Mouse (Mus musculus): Measurements from ENCODE around the gene Glis1. TPM values are rescaled to one million over a fixed set of nuclear protein-coding genes. Genes with fewer than 3 reads are reported as not detected.

Gene Glis1
- total and polyA plus RNA-seq, 2 experiments from 2014 or later: 0.43 to 1.6 TPM

DNA sequence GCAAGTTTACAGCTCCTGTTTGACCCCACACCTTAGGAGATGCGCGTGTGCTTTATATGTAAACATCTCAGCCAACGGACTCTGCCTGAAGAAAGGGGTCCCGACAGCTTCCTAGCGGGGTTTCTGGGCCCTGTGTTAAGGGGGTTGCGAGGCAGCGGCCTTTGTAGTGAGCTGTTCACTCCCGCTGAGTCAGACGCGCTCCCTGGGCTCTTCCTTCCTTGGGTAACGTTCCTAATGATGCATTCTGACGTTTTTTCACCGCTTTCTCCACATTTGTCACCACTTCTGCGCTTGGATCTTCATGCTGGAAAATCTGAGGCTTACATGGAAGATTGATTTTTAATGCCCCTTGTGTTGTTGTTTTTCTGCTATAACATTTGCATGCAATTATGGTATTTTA, 12.7 kb upstream of the Glis1 start:
- Histone ChIP-seq H3K9me3 (ENCODE audit: low read length) (no peaks in the 10 kb centered on the region), H3K4me3 (ENCODE audit: low read depth, low read length) (no peak overlapping the region), H3K36me3 (ENCODE audit: insufficient read depth) (no peaks in the 10 kb centered on the region), H3K4me2 (ENCODE audit: low read depth) (peak overlapping the region; percentile 23; the same call in 1 of the 2 replicates), H3K9ac (no peak overlapping the region), H3K27ac (ENCODE audit: low read depth, low read length) (no peak overlapping the region), H3K27me3 (ENCODE audit: insufficient read depth, low read length) (no peaks in the 10 kb centered on the region), H3K4me1 (ENCODE audit: insufficient read depth) (no peaks in the 10 kb centered on the region)
- no peak for ATAC-seq
- 7% methylated on average over 14 of the region's 14 CpGs for WGBS
- no peak for DNase-seq
- TF ChIP-seq CTCF (IDR thresholded peaks at IDR 0.05; ENCODE audit: low read depth): no peak

DNA sequence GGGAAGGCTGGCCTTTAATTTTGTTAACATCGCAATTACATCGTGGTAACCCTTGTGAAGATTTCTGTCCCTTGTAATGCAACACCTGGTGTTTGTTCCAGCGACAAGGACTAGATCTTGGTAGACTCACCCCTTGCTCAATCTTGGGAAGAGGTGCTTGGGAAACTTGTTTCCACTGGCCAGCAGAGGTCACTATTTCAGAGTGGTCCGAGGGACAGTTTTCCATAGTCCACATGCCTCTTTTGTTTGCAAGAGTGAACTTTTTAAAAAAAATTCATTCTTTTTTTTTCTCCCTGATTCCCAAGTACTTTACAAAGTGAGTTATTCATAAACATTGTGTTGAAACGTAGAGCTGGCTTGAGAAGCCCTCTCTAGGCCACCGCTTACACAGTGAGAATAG, 12.2 kb upstream of the Glis1 start:
- no peak overlapping the region for H3K27ac ChIP-seq (ENCODE audit: low read depth, low read length)
- 22% methylated on average over 6 of the region's 6 CpGs for WGBS
- H3K4me3 ChIP-seq (ENCODE audit: low read depth, low read length): no peak overlapping the region
- no peaks in the 10 kb centered on the region for H3K9me3 ChIP-seq (ENCODE audit: low read length)
- H3K4me1 ChIP-seq (ENCODE audit: insufficient read depth): no peaks in the 10 kb centered on the region
- H3K9ac ChIP-seq: no peak overlapping the region
- peak; percentile 71 for TF ChIP-seq CTCF (IDR thresholded peaks at IDR 0.05; ENCODE audit: low read depth)
- no peaks in the 10 kb centered on the region for H3K27me3 ChIP-seq (ENCODE audit: insufficient read depth, low read length)
- H3K4me2 ChIP-seq (ENCODE audit: low read depth): 0 out of 2 replicates have a peak overlapping the region, but pooled peaks have one; percentile 23
- ATAC-seq (no peak), DNase-seq (peak; percentile 55)
- no peaks in the 10 kb centered on the region for H3K36me3 ChIP-seq (ENCODE audit: insufficient read depth)

DNA sequence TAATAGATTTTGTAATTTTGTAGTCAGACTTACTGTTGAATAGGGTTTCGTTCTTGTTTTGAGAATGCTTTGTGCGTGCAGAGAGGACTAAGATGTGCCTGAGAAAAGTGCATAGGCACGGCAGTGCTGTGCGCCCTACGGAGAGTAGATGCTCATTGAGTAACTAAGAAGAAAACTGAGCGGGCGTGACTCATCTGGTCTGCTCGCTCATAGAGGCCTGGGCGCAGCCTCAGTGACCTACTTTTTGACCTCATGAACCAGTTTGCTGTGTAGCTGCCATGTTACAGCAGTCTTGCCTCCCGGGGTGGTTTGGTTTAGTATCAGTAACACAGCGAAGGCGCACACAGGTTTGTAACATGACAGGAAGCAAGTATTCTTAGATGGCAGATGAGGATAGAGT, 8.8 kb upstream of the Glis1 start:
- DNase-seq: no peak
- WGBS: 96% methylated on average over 12 of the region's 12 CpGs
- TF ChIP-seq CTCF (IDR thresholded peaks at IDR 0.05; ENCODE audit: low read depth): no peak
- Histone ChIP-seq H3K4me2 (ENCODE audit: low read depth) (no peak overlapping the region), H3K27me3 (ENCODE audit: insufficient read depth, low read length) (no peaks in the 10 kb centered on the region), H3K4me1 (ENCODE audit: insufficient read depth) (no peaks in the 10 kb centered on the region), H3K36me3 (ENCODE audit: insufficient read depth) (no peaks in the 10 kb centered on the region), H3K27ac (ENCODE audit: low read depth, low read length) (no peak overlapping the region), H3K4me3 (ENCODE audit: low read depth, low read length) (no peak overlapping the region), H3K9ac (no peak overlapping the region), H3K9me3 (ENCODE audit: low read length) (no peaks in the 10 kb centered on the region)
- ATAC-seq: no peak

DNA sequence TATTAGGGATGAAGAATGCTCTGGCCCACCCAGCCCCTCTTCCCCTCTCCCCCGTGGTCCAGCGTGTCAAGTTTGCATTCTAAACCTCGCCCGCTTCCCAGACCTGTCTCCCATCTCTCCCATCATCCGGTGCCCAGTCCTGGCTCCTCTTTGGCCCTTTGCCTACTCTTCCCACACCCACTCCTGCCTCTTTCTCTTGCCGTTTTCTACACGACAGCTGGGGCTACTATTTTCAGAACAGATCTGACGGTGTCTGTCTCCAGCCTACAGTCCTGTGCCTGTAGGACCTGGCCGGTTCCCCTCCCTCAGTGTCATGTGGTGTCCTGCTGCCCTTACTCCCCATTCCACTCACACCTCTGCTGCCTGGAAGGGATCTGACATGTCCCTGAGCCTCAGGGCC, 7.8 kb upstream of the Glis1 start:
- Histone ChIP-seq H3K36me3 (ENCODE audit: insufficient read depth) (no peaks in the 10 kb centered on the region), H3K27me3 (ENCODE audit: insufficient read depth, low read length) (no peaks in the 10 kb centered on the region), H3K4me2 (ENCODE audit: low read depth) (no peak overlapping the region), H3K9me3 (ENCODE audit: low read length) (no peaks in the 10 kb centered on the region), H3K4me3 (ENCODE audit: low read depth, low read length) (no peak overlapping the region), H3K27ac (ENCODE audit: low read depth, low read length) (no peak overlapping the region), H3K4me1 (ENCODE audit: insufficient read depth) (no peaks in the 10 kb centered on the region), H3K9ac (no peak overlapping the region)
- no peak for TF ChIP-seq CTCF (IDR thresholded peaks at IDR 0.05; ENCODE audit: low read depth)
- ATAC-seq (no peak), DNase-seq (no peak)
- 75% methylated on average over 9 of the region's 9 CpGs for WGBS

DNA sequence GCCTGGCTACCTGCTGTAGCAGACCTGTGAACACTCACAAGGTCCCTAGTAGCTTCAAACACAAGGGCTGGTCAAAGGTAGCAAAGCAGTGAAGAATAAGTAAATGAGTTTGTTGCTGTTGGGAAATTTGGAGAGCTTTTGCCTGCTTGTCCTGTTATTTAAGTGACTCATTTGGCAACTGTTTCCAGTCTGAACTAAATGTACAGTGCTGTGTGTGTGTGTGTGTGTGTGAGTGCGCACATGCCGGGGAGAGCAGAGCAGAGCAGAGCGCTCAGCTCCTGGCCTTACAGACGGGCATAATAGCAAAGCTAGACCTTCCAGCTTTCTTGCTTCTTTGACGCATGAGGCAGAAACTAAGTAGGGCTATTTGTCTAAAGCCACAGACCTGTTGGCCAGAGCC, 1.7 kb upstream of the Glis1 start:
- Histone ChIP-seq H3K27ac (ENCODE audit: low read depth, low read length) (no peak overlapping the region), H3K9me3 (ENCODE audit: low read length) (no peaks in the 10 kb centered on the region), H3K4me3 (ENCODE audit: low read depth, low read length) (no peak overlapping the region), H3K27me3 (ENCODE audit: insufficient read depth, low read length) (peaks cover 20% of the 10 kb centered on the region), H3K4me1 (ENCODE audit: insufficient read depth) (peaks cover 4% of the 10 kb centered on the region; the same call in 1 of the 2 replicates), H3K36me3 (ENCODE audit: insufficient read depth) (no peaks in the 10 kb centered on the region), H3K9ac (no peak overlapping the region), H3K4me2 (ENCODE audit: low read depth) (no peak overlapping the region)
- 81% methylated on average over 5 of the region's 5 CpGs for WGBS
- ATAC-seq: no peak
- no peak for TF ChIP-seq CTCF (IDR thresholded peaks at IDR 0.05; ENCODE audit: low read depth)
- DNase-seq: no peak

DNA sequence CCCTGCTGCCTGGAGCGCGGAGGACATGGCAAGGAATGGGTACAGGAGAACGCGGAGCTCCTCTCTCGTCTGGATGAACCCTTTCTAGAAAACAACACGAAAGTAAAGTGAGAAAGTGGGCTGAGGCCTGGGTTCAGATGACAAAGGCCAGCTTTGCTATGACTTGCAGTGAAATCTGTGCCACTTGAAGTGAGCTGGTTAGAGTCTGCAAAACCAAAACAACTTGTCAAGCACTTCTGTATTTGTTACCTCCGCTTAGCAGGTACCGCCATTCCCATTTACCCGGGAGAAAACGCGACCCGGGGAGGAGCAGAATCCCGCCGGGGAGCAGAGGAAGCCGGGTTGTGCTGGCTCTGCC, 414 bp upstream of the Glis1 start:
- no peak overlapping the region for H3K27ac ChIP-seq (ENCODE audit: low read depth, low read length)
- peaks cover 4% of the 10 kb centered on the region; the same call in 1 of the 2 replicates for H3K4me1 ChIP-seq (ENCODE audit: insufficient read depth)
- TF ChIP-seq CTCF (IDR thresholded peaks at IDR 0.05; ENCODE audit: low read depth): no peak
- peak overlapping the region; percentile 70 for H3K4me3 ChIP-seq (ENCODE audit: low read depth, low read length)
- ATAC-seq: no peak
- H3K36me3 ChIP-seq (ENCODE audit: insufficient read depth): no peaks in the 10 kb centered on the region
- H3K9me3 ChIP-seq (ENCODE audit: low read length): no peaks in the 10 kb centered on the region
- peaks cover 24% of the 10 kb centered on the region for H3K27me3 ChIP-seq (ENCODE audit: insufficient read depth, low read length)
- no peak for DNase-seq
- peak overlapping the region; percentile 65 for H3K9ac ChIP-seq
- H3K4me2 ChIP-seq (ENCODE audit: low read depth): peak overlapping the region; percentile 92
- 7% methylated on average over 15 of the region's 15 CpGs for whole genome bisulfite sequencing

DNA sequence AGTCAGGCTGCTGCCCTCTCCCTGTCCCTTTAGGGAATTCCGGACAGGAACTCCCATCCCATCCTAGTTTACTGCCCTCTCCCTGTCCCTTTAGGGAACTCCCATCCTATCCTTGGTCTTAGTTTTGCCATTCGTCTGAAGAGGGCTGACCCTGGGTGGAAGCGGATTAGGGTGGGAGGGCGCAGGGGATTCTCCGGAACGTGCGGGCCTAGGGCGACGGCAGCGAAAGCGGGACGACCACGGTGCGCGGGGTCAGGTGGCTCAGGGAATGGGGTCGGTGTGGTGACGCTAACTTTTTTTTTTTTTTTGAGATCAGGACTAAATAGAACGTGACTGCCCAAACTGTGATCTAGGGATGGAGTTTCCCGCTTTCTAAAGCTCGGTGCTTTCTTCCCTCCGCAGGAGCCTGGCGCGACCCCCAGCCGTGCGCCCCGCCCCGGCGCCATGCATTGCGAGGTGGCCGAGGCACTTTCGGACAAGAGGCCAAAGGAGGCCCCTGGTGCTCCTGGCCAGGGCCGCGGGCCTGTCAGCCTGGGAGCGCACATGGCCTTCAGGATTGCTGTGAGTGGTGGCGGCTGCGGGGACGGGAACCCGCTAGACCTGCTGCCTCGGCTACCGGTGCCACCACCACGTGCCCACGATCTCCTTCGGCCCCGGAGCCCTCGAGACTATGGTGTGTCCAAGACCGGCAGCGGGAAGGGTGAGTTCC, 1.0 kb downstream of the Glis1 start:
- peak overlapping the region; percentile 70 for H3K4me3 ChIP-seq (ENCODE audit: low read depth, low read length)
- H3K9me3 ChIP-seq (ENCODE audit: low read length): no peaks in the 10 kb centered on the region
- no peaks in the 10 kb centered on the region for H3K36me3 ChIP-seq (ENCODE audit: insufficient read depth)
- H3K4me1 ChIP-seq (ENCODE audit: insufficient read depth): peaks cover 4% of the 10 kb centered on the region; the same call in 1 of the 2 replicates
- ATAC-seq (no peak), DNase-seq (no peak)
- 0 out of 2 replicates have a peak, but pooled peaks have one; percentile 9 for TF ChIP-seq CTCF (IDR thresholded peaks at IDR 0.05; ENCODE audit: low read depth)
- peak overlapping the region; percentile 65 for H3K9ac ChIP-seq
- H3K4me2 ChIP-seq (ENCODE audit: low read depth): peak overlapping the region; percentile 92
- WGBS: 3% methylated on average over 47 of the region's 47 CpGs
- no peak overlapping the region for H3K27ac ChIP-seq (ENCODE audit: low read depth, low read length)
- H3K27me3 ChIP-seq (ENCODE audit: insufficient read depth, low read length): peaks cover 24% of the 10 kb centered on the region

Data from forebrain, postnatal 0 days (tissue).